Mouse (Mus musculus) thymus, adult 2 months (tissue): ENCODE measurements at regions not wholly inside any gene's neighbourhood (a gene's known extent, or its start where the extent isn't known, plus 50 kb on each side); places are given as distances from the start of the nearest gene placed in this dataset.

Source experiments
- CTCF ChIP-seq: fragments of 200-500 bp; IDR thresholded peaks from 2 replicates; pipeline ENCODE4 v1.5.1; 2012; ENCODE audit warnings: mild to moderate bottlenecking, control low read depth, low read length, moderate library complexity, borderline replicate concordance; ENCODE audit not compliant: control insufficient read depth, poor library complexity, insufficient read depth; ENCODE audit errors: extremely low read depth
- POLR2A ChIP-seq: fragments of 200-500 bp; IDR thresholded peaks from 2 replicates; pipeline ENCODE4 v1.6.1; 2012; ENCODE audit warnings: mild to moderate bottlenecking, low read length, control low read depth, moderate library complexity; ENCODE audit not compliant: control insufficient read depth, poor library complexity, insufficient read depth; ENCODE audit errors: extremely low read depth

DNA sequence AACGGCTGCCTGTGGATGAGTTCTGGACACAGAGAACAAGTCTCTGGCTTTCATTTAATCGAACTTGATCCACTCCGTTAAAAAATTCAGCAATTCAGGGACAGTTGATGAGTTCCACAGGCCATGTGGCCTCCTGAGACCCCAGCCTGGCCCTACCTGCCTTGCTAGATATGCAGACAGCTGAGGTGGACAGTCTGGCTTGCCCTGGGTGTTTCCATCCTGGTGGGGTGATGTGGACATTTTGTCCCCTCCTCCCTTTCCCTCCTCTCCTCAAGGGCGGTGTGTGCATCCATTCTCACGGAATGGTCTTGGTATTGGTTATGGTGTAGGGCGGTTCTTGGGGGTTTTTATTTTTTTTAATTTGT, 80.1 kb downstream of the Vcpkmt start:
- TF ChIP-seq POLR2A (no peak), CTCF (no peak)
